Mouse (Mus musculus) embryonic facial prominence, embryonic 11.5 days (tissue): ENCODE data around the gene Ehbp1l1. TPM values are rescaled to one million over a fixed set of nuclear protein-coding genes. Genes with fewer than 3 reads are reported as not detected.

Source experiments
- ATAC-seq: fragments of 200-750 bp; cut with Nextera tagmentation; replicated peaks from 2 replicates; pipeline ENCODE4 v1.8.0; 2017; ENCODE audit warnings: low read depth; ENCODE audit not compliant: insufficient number of reproducible peaks, low FRiP score, low TSS enrichment
- DNase-seq: peaks from one replicate; pipeline ENCODE4 v3.0.0-alpha.2; 2015; ENCODE audit warnings: low spot score
- H3K27ac ChIP-seq: fragments of 300-500 bp; sonication (generic); replicated peaks from 2 replicates; pipeline ENCODE4 v1.5.1; 2014; ENCODE audit warnings: mild to moderate bottlenecking, low read depth, low read length, control low read depth
- H3K27me3 ChIP-seq: fragments of 300-500 bp; sonication (generic); 2 replicates; pipeline ENCODE4 v1.6.1; 2014; ENCODE audit warnings: mild to moderate bottlenecking, low read length, moderate library complexity, mixed read lengths; ENCODE audit not compliant: control insufficient read depth, insufficient read depth
- H3K36me3 ChIP-seq: fragments of 300-500 bp; sonication (generic); replicated peaks from 2 replicates; pipeline ENCODE4 v1.6.1; 2014; ENCODE audit warnings: low read depth, mild to moderate bottlenecking, low read length, moderate library complexity, mixed read lengths; ENCODE audit not compliant: control insufficient read depth, insufficient read depth
- H3K4me1 ChIP-seq: fragments of 300-500 bp; sonication (generic); 2 replicates; pipeline ENCODE4 v1.6.1; 2014; ENCODE audit warnings: low read length, mixed read lengths; ENCODE audit not compliant: control insufficient read depth, insufficient read depth
- H3K4me2 ChIP-seq: fragments of 300-500 bp; sonication (generic); 2 replicates; pipeline ENCODE4 v1.6.1; 2014; ENCODE audit warnings: low read depth, mild to moderate bottlenecking, control low read depth, low read length, moderate library complexity
- H3K4me3 ChIP-seq: fragments of 300-500 bp; sonication (generic); 2 replicates; pipeline ENCODE4 v1.5.1; 2014; ENCODE audit warnings: low read depth, low read length, control low read depth
- H3K9ac ChIP-seq: fragments of 300-500 bp; sonication (generic); replicated peaks from 2 replicates; pipeline ENCODE4 v1.6.1; 2014; ENCODE audit warnings: mild to moderate bottlenecking, control low read depth, low read length
- H3K9me3 ChIP-seq: fragments of 300-500 bp; sonication (generic); replicated peaks from 2 replicates; pipeline ENCODE4 v1.6.1; 2016; ENCODE audit warnings: mild to moderate bottlenecking, low read length, inconsistent platforms, mixed read lengths; ENCODE audit not compliant: control insufficient read depth
- whole genome bisulfite sequencing: fragments of 180-500 bp; shearing (Covaris S2); extraction: QIAGEN DNeasy Blood & Tissue Kit; methylation state at CpG from one replicate; pipeline ENCODE4 v1.1.7; 2014; 5-methylcytosine and 5-hydroxymethylcytosine counted together
- polyA plus RNA-seq: library from polyadenylated mRNA; unstranded; fragments of >200 nt; fragmentation: Nextera tagmentation; extraction: Ambion mirVana; gene quantifications from 2 replicates; pipeline ENCODE4 v1.2.1, GENCODE M21; 2014

Ehbp1l1 gene
- polyA plus RNA-seq, 1 experiment from 2014 or later = 4.5 TPM

- no peaks in the 10 kb centered on the region; the same call in 1 of the 2 replicates for H3K36me3 ChIP-seq
- DNase-seq = peak; percentile 94
- H3K9me3 ChIP-seq = no peaks in the 10 kb centered on the region
- peaks cover 10% of the 10 kb centered on the region for H3K4me1 ChIP-seq
- peak within 1 kb of the TSS; percentile 100 for H3K9ac ChIP-seq
- under 1% methylated on average over 37 of the region's 37 CpGs for WGBS
- H3K27me3 ChIP-seq = no peaks in the 10 kb centered on the region
- peak within 1 kb of the TSS; percentile 88 for H3K4me3 ChIP-seq
- H3K4me2 ChIP-seq = peak within 1 kb of the TSS; percentile 93
- ATAC-seq = peak; percentile 69
- peak within 1 kb of the TSS; percentile 95 for H3K27ac ChIP-seq
These were observed 3.3 kb upstream of the Ehbp1l1 start, which contains the start of gene Fam89b for GRCm38 (mm10) chr19:5729444-5729815. Gene Fam89b (minus strand): TSS chr19:5729653.

GRCm38 (mm10) chr19:5728631-5729443 is 2.7 kb upstream of the Ehbp1l1 start:
- H3K27me3 ChIP-seq = no peaks in the 10 kb centered on the region
- H3K9ac ChIP-seq = peak overlapping the region; percentile 100
- no peaks in the 10 kb centered on the region for H3K9me3 ChIP-seq
- DNase-seq (peak; percentile 52), ATAC-seq (0 out of 2 replicates have a peak, but pooled peaks have one; percentile 3)
- peak overlapping the region; percentile 93 for H3K4me2 ChIP-seq
- 10% methylated on average over 37 of the region's 37 CpGs for WGBS
- H3K4me3 ChIP-seq = peak overlapping the region; percentile 88
- H3K36me3 ChIP-seq = peaks cover 3% of the 10 kb centered on the region
- H3K4me1 ChIP-seq = peaks cover 10% of the 10 kb centered on the region
- peak overlapping the region; percentile 95 for H3K27ac ChIP-seq

- H3K4me1 ChIP-seq = peaks cover 10% of the 10 kb centered on the region
- H3K27me3 ChIP-seq = no peaks in the 10 kb centered on the region
- peak overlapping the region; percentile 93 for H3K4me2 ChIP-seq
- no peak for ATAC-seq
- no peak overlapping the region for H3K27ac ChIP-seq
- peak; percentile 92 for DNase-seq
- H3K9ac ChIP-seq = peak overlapping the region; percentile 100
- WGBS = 2% methylated on average over 14 of the region's 14 CpGs
- H3K4me3 ChIP-seq = peak overlapping the region; percentile 88
- no peaks in the 10 kb centered on the region for H3K9me3 ChIP-seq
- H3K36me3 ChIP-seq = peaks cover 3% of the 10 kb centered on the region
These were observed 1.6 kb upstream of the Ehbp1l1 start for GRCm38 (mm10) chr19:5727701-5728100.

- 79% methylated on average over 15 of the region's 15 CpGs for WGBS
- Histone ChIP-seq H3K4me3 (peak overlapping the region; percentile 88), H3K27ac (no peak overlapping the region), H3K4me1 (peaks cover 10% of the 10 kb centered on the region), H3K9ac (peak overlapping the region; percentile 13), H3K9me3 (no peaks in the 10 kb centered on the region), H3K4me2 (peak overlapping the region; percentile 93), H3K27me3 (no peaks in the 10 kb centered on the region), H3K36me3 (peaks cover 3% of the 10 kb centered on the region)
- DNase-seq (peak; percentile 15), ATAC-seq (no peak)
These were observed 953 bp upstream of the Ehbp1l1 start for GRCm38 (mm10) chr19:5726961-5727578.

- DNase-seq = no peak
- H3K4me1 ChIP-seq = peaks cover 6% of the 10 kb centered on the region
- H3K27ac ChIP-seq = no peak overlapping the region
- H3K9me3 ChIP-seq = no peaks in the 10 kb centered on the region
- peaks cover 10% of the 10 kb centered on the region for H3K36me3 ChIP-seq
- peak overlapping the region; percentile 31 for H3K4me3 ChIP-seq
- peak overlapping the region; percentile 53; the same call in 1 of the 2 replicates for H3K9ac ChIP-seq
- no peak for ATAC-seq
- H3K27me3 ChIP-seq = no peaks in the 10 kb centered on the region
- WGBS = 70% methylated on average over 12 of the region's 12 CpGs
- peak overlapping the region; percentile 67; the same call in 1 of the 2 replicates for H3K4me2 ChIP-seq
These were observed 949 bp downstream of the Ehbp1l1 start for GRCm38 (mm10) chr19:5725029-5725707.

- 0 out of 2 replicates have a peak overlapping the region, but pooled peaks have one; percentile 14 for H3K9ac ChIP-seq
- peaks cover 6% of the 10 kb centered on the region for H3K4me1 ChIP-seq
- WGBS = 71% methylated on average over 7 of the region's 7 CpGs
- no peaks in the 10 kb centered on the region for H3K9me3 ChIP-seq
- no peak for DNase-seq
- H3K36me3 ChIP-seq = peaks cover 13% of the 10 kb centered on the region
- H3K27ac ChIP-seq = no peak overlapping the region
- peak overlapping the region; percentile 2; the same call in 1 of the 2 replicates for H3K4me2 ChIP-seq
- H3K27me3 ChIP-seq = no peaks in the 10 kb centered on the region
- H3K4me3 ChIP-seq = no peak overlapping the region
- no peak for ATAC-seq
These were observed 1.6 kb downstream of the Ehbp1l1 start for GRCm38 (mm10) chr19:5724549-5724941.

GRCm38 (mm10) chr19:5723934-5724548 is 2.1 kb downstream of the Ehbp1l1 start:
- Histone ChIP-seq H3K4me3 (no peak overlapping the region), H3K4me1 (peaks cover 6% of the 10 kb centered on the region), H3K9me3 (no peaks in the 10 kb centered on the region), H3K27ac (no peak overlapping the region), H3K27me3 (no peaks in the 10 kb centered on the region), H3K9ac (no peak overlapping the region), H3K4me2 (peak overlapping the region; percentile 2; the same call in 1 of the 2 replicates), H3K36me3 (peaks cover 13% of the 10 kb centered on the region)
- DNase-seq (no peak), ATAC-seq (no peak)
- WGBS = 77% methylated on average over 4 of the region's 4 CpGs
